Mouse (Mus musculus): Measurements from ENCODE around the gene Ccdc141. TPM values are rescaled to one million over a fixed set of nuclear protein-coding genes. Genes with fewer than 3 reads are reported as not detected.
"Not testable (repeated sequence)": the region's sequence is repeated elsewhere in the genome, so short reads cannot be mapped to it uniquely, and the experiment has no call there.

Ccdc141 gene
- polyA plus RNA-seq, 1 experiment from 2014 or later = 8.5 TPM

- Histone ChIP-seq H3K9ac (no peak overlapping the region), H3K27me3 (replicated peaks) (no peaks in the 10 kb centered on the region), H3K36me3 (no peaks in the 10 kb centered on the region), H3K4me1 (no peaks in the 10 kb centered on the region), H3K4me2 (no peak overlapping the region), H3K27ac (no peak overlapping the region), H3K9me3 (no peaks in the 10 kb centered on the region), H3K4me3 (replicated peaks) (no peak overlapping the region)
- 85% methylated on average over 3 of the region's 3 CpGs for WGBS
- no peak for ATAC-seq (ENCODE audit: insufficient read depth, low FRiP score, low read depth)
These were observed 130.8 kb downstream of the Ccdc141 start for GRCm38 (mm10) chr2:77039683-77040082.

GRCm38 (mm10) chr2:77039281-77039680 is 131.2 kb downstream of the Ccdc141 start:
- Histone ChIP-seq H3K27me3 (replicated peaks) (no peaks in the 10 kb centered on the region), H3K4me2 (no peak overlapping the region), H3K27ac (no peak overlapping the region), H3K36me3 (no peaks in the 10 kb centered on the region), H3K4me3 (replicated peaks) (no peak overlapping the region), H3K4me1 (no peaks in the 10 kb centered on the region), H3K9ac (no peak overlapping the region), H3K9me3 (no peaks in the 10 kb centered on the region)
- 80% methylated on average over 4 of the region's 4 CpGs for WGBS
- ATAC-seq (ENCODE audit: insufficient read depth, low FRiP score, low read depth) = no peak

GRCm38 (mm10) chr2:77037211-77037610 is 133.2 kb downstream of the Ccdc141 start:
- no peaks in the 10 kb centered on the region for H3K9me3 ChIP-seq
- no peaks in the 10 kb centered on the region for H3K4me1 ChIP-seq
- no peak overlapping the region for H3K4me2 ChIP-seq
- no peak overlapping the region for H3K9ac ChIP-seq
- no peak overlapping the region for H3K4me3 ChIP-seq (replicated peaks)
- H3K27ac ChIP-seq = no peak overlapping the region
- no peak for ATAC-seq (ENCODE audit: insufficient read depth, low FRiP score, low read depth)
- no peaks in the 10 kb centered on the region for H3K27me3 ChIP-seq (replicated peaks)
- H3K36me3 ChIP-seq = no peaks in the 10 kb centered on the region
- 87% methylated on average over 10 of the region's 10 CpGs for WGBS

GRCm38 (mm10) chr2:77034112-77034511 is 136.3 kb downstream of the Ccdc141 start:
- Histone ChIP-seq H3K27ac (no peak overlapping the region), H3K4me3 (replicated peaks) (no peak overlapping the region), H3K9ac (no peak overlapping the region), H3K9me3 (no peaks in the 10 kb centered on the region), H3K4me2 (no peak overlapping the region), H3K27me3 (replicated peaks) (no peaks in the 10 kb centered on the region), H3K36me3 (no peaks in the 10 kb centered on the region), H3K4me1 (no peaks in the 10 kb centered on the region)
- 85% methylated on average over 4 of the region's 4 CpGs for WGBS
- ATAC-seq (ENCODE audit: insufficient read depth, low FRiP score, low read depth) = no peak

- ATAC-seq (ENCODE audit: insufficient read depth, low FRiP score, low read depth) = no peak
These were observed 136.9 kb downstream of the Ccdc141 start for GRCm38 (mm10) chr2:77033322-77034060.

GRCm38 (mm10) chr2:77020649-77021048 is 149.8 kb downstream of the Ccdc141 start:
- ATAC-seq (ENCODE audit: insufficient read depth, low FRiP score, low read depth) = no peak
- 84% methylated on average over 2 of the region's 2 CpGs for WGBS

More at GRCm38 (mm10) chr2:77033322-77034060, 136.9 kb downstream of the Ccdc141 start:
- H3K4me2 ChIP-seq = no peak overlapping the region
- 84% methylated on average over 13 of the region's 13 CpGs for WGBS
- no peaks in the 10 kb centered on the region for H3K27me3 ChIP-seq (replicated peaks)
- no peak overlapping the region for H3K4me3 ChIP-seq (replicated peaks)
- H3K27ac ChIP-seq = no peak overlapping the region
- H3K4me1 ChIP-seq = no peaks in the 10 kb centered on the region
- H3K9ac ChIP-seq = no peak overlapping the region
- H3K36me3 ChIP-seq = no peaks in the 10 kb centered on the region
- no peaks in the 10 kb centered on the region for H3K9me3 ChIP-seq

GRCm38 (mm10) chr2:77017735-77018134 is 152.7 kb downstream of the Ccdc141 start:
- H3K27ac ChIP-seq = no peak overlapping the region
- H3K9me3 ChIP-seq = no peaks in the 10 kb centered on the region
- no peaks in the 10 kb centered on the region for H3K27me3 ChIP-seq (replicated peaks)
- H3K4me2 ChIP-seq = no peak overlapping the region
- no peak overlapping the region for H3K9ac ChIP-seq
- no peak for ATAC-seq (ENCODE audit: insufficient read depth, low FRiP score, low read depth)
- WGBS = 69% methylated on average over 4 of the region's 4 CpGs
- H3K36me3 ChIP-seq = no peaks in the 10 kb centered on the region
- no peak overlapping the region for H3K4me3 ChIP-seq (replicated peaks)
- no peaks in the 10 kb centered on the region for H3K4me1 ChIP-seq

More at GRCm38 (mm10) chr2:77020649-77021048, 149.8 kb downstream of the Ccdc141 start:
- H3K9me3 ChIP-seq = no peaks in the 10 kb centered on the region
- no peaks in the 10 kb centered on the region for H3K27me3 ChIP-seq (replicated peaks)
- H3K4me3 ChIP-seq (replicated peaks) = no peak overlapping the region
- H3K4me2 ChIP-seq = no peak overlapping the region
- no peak overlapping the region for H3K27ac ChIP-seq
- H3K36me3 ChIP-seq = no peaks in the 10 kb centered on the region
- H3K4me1 ChIP-seq = no peaks in the 10 kb centered on the region
- H3K9ac ChIP-seq = no peak overlapping the region

GRCm38 (mm10) chr2:77013449-77013848 is 157.0 kb downstream of the Ccdc141 start:
- not testable (repeated sequence) for H3K36me3 ChIP-seq; H3K4me2 ChIP-seq; H3K4me1 ChIP-seq; H3K27me3 ChIP-seq (replicated peaks); H3K9ac ChIP-seq; H3K4me3 ChIP-seq (replicated peaks); H3K9me3 ChIP-seq; H3K27ac ChIP-seq; ATAC-seq (ENCODE audit: insufficient read depth, low FRiP score, low read depth)
- WGBS = 87% methylated on average over 6 of the region's 6 CpGs

GRCm38 (mm10) chr2:77011981-77012380 is 158.5 kb downstream of the Ccdc141 start:
- WGBS = 68% methylated on average over 5 of the region's 5 CpGs
- Histone ChIP-seq H3K4me1 (no peaks in the 10 kb centered on the region), H3K9me3 (no peaks in the 10 kb centered on the region), H3K27ac (no peak overlapping the region), H3K4me3 (replicated peaks) (no peak overlapping the region), H3K36me3 (no peaks in the 10 kb centered on the region), H3K9ac (no peak overlapping the region), H3K4me2 (no peak overlapping the region), H3K27me3 (replicated peaks) (no peaks in the 10 kb centered on the region)
- no peak for ATAC-seq (ENCODE audit: insufficient read depth, low FRiP score, low read depth)

GRCm38 (mm10) chr2:77007015-77007414 is 163.4 kb downstream of the Ccdc141 start:
- no peaks in the 10 kb centered on the region for H3K4me1 ChIP-seq
- 69% methylated on average over 7 of the region's 7 CpGs for WGBS
- no peak overlapping the region for H3K4me3 ChIP-seq (replicated peaks)
- no peaks in the 10 kb centered on the region for H3K36me3 ChIP-seq
- H3K9me3 ChIP-seq = no peaks in the 10 kb centered on the region
- no peaks in the 10 kb centered on the region for H3K27me3 ChIP-seq (replicated peaks)
- no peak overlapping the region for H3K4me2 ChIP-seq
- H3K9ac ChIP-seq = no peak overlapping the region
- no peak overlapping the region for H3K27ac ChIP-seq
- ATAC-seq (ENCODE audit: insufficient read depth, low FRiP score, low read depth) = no peak

- Histone ChIP-seq H3K27ac (no peak overlapping the region), H3K27me3 (replicated peaks) (no peaks in the 10 kb centered on the region), H3K9ac (no peak overlapping the region), H3K36me3 (no peaks in the 10 kb centered on the region), H3K4me2 (no peak overlapping the region), H3K9me3 (no peaks in the 10 kb centered on the region), H3K4me1 (no peaks in the 10 kb centered on the region), H3K4me3 (replicated peaks) (no peak overlapping the region)
- WGBS = 56% methylated on average over 2 of the region's 2 CpGs
- ATAC-seq (ENCODE audit: insufficient read depth, low FRiP score, low read depth) = no peak
These were observed 167.3 kb downstream of the Ccdc141 start for GRCm38 (mm10) chr2:77003148-77003547.

GRCm38 (mm10) chr2:76998351-76998750 is 172.1 kb downstream of the Ccdc141 start:
- 58% methylated on average over 5 of the region's 5 CpGs for WGBS

More at GRCm38 (mm10) chr2:76998351-76998750, 172.1 kb downstream of the Ccdc141 start:
- Histone ChIP-seq H3K27me3 (replicated peaks) (no peaks in the 10 kb centered on the region), H3K4me2 (no peak overlapping the region), H3K9ac (no peak overlapping the region), H3K27ac (no peak overlapping the region), H3K4me3 (replicated peaks) (no peak overlapping the region), H3K4me1 (no peaks in the 10 kb centered on the region), H3K36me3 (no peaks in the 10 kb centered on the region), H3K9me3 (no peaks in the 10 kb centered on the region)
- no peak for ATAC-seq (ENCODE audit: insufficient read depth, low FRiP score, low read depth)
